Mouse (Mus musculus): Measurements from ENCODE around the gene Haus3. TPM values are rescaled to one million over a fixed set of nuclear protein-coding genes. Genes with fewer than 3 reads are reported as not detected.
A peak's percentile ranks its signal among the peaks of the same experiment; 100 is the strongest.

The Haus3 gene
- polyA plus RNA-seq, 1 experiment from 2014 or later, result 14.2 TPM

DNA sequence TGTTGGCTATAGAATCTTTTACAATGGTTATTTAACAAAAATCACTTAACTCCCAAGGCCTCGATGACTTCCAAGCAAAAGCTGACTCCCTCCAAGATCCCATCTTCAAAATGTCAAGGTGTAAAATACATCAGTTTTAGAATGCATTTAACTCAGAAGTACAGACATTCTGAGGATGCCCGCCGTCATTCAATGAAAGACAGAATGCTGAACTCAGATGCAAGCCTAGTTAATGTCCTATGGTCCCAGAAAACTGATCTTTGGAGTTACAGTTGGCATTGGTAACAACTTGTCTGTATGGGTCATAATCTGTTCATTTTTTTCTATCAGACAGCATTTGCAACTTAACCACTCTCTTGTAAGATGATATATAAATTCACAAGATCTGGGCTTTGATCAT is 627 bp upstream of the Haus3 start:
- Histone ChIP-seq H3K4me2 (ENCODE audit: low read length) (peak overlapping the region; percentile 80), H3K9me3 (ENCODE audit: control insufficient read depth, low read length) (no peaks in the 10 kb centered on the region), H3K9ac (ENCODE audit: low read depth, low read length) (peak overlapping the region; percentile 72), H3K4me1 (ENCODE audit: control insufficient read depth, insufficient read depth, low read depth, low read length) (peaks cover 7% of the 10 kb centered on the region), H3K36me3 (ENCODE audit: control insufficient read depth, insufficient read depth, low read length) (peaks cover 10% of the 10 kb centered on the region; the same call in 1 of the 2 replicates), H3K4me3 (ENCODE audit: low read length) (peak overlapping the region; percentile 75), H3K27me3 (replicated peaks; ENCODE audit: control insufficient read depth, insufficient read depth, low read length) (no peaks in the 10 kb centered on the region), H3K27ac (ENCODE audit: low read depth, low read length) (peak overlapping the region; percentile 89)
- WGBS, result 81% methylated on average over 3 of the region's 3 CpGs
- ATAC-seq, result no peak

DNA sequence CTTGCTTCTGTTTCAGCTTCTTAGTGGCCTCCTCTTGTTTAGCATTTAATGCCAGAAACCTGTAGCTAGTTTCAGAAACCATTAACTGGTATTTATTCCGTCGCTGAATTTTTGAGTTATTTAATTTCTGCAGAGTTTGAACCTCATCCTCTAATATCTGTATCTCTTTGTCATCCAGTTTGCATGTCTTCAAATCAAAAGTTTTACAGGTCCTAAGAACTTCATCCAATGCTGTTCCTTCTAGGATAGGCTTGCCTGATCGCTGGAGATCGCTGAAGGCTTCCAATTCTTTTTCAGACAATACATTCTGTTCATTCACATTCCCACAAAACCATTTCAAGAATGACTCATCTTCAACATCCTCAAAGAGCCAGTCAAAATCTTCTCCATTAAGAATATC is 1.5 kb downstream of the Haus3 start:
- 82% methylated on average over 4 of the region's 4 CpGs for WGBS
- no peaks in the 10 kb centered on the region for H3K36me3 ChIP-seq (ENCODE audit: control insufficient read depth, insufficient read depth, low read length)
- no peak for ATAC-seq
- H3K4me2 ChIP-seq (ENCODE audit: low read length), result no peak overlapping the region
- H3K9me3 ChIP-seq (ENCODE audit: control insufficient read depth, low read length), result no peaks in the 10 kb centered on the region
- H3K27me3 ChIP-seq (replicated peaks; ENCODE audit: control insufficient read depth, insufficient read depth, low read length), result no peaks in the 10 kb centered on the region
- no peak overlapping the region for H3K4me3 ChIP-seq (ENCODE audit: low read length)
- peaks cover 7% of the 10 kb centered on the region for H3K4me1 ChIP-seq (ENCODE audit: control insufficient read depth, insufficient read depth, low read depth, low read length)
- H3K27ac ChIP-seq (ENCODE audit: low read depth, low read length), result no peak overlapping the region
- H3K9ac ChIP-seq (ENCODE audit: low read depth, low read length), result no peak overlapping the region

DNA sequence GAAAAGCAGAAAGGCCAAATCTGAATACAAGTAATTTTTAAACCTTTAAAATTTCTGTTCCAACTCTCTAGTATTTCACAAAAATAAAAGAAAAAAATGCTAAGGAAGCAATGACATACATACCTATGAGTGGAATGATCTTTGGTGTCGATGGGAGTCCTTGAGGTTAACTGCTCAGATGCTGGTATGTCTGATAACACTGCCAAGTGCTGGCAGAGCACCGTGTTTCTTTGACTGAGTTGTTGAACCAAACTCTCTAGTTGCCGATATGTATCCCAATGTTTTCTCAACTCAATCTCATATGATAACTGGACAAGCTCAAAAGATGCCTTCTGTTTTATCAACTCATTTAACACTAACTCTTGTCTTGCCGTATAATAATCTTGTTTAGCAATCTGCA is 3.5 kb downstream of the Haus3 start:
- H3K36me3 ChIP-seq (ENCODE audit: control insufficient read depth, insufficient read depth, low read length), result no peaks in the 10 kb centered on the region
- no peak overlapping the region for H3K9ac ChIP-seq (ENCODE audit: low read depth, low read length)
- no peaks in the 10 kb centered on the region for H3K9me3 ChIP-seq (ENCODE audit: control insufficient read depth, low read length)
- no peaks in the 10 kb centered on the region for H3K27me3 ChIP-seq (replicated peaks; ENCODE audit: control insufficient read depth, insufficient read depth, low read length)
- no peak overlapping the region; the same call in 1 of the 2 replicates for H3K4me2 ChIP-seq (ENCODE audit: low read length)
- no peak overlapping the region for H3K4me3 ChIP-seq (ENCODE audit: low read length)
- no peak overlapping the region for H3K27ac ChIP-seq (ENCODE audit: low read depth, low read length)
- peaks cover 7% of the 10 kb centered on the region for H3K4me1 ChIP-seq (ENCODE audit: control insufficient read depth, insufficient read depth, low read depth, low read length)
- ATAC-seq, result no peak
- 85% methylated on average over 4 of the region's 4 CpGs for WGBS

DNA sequence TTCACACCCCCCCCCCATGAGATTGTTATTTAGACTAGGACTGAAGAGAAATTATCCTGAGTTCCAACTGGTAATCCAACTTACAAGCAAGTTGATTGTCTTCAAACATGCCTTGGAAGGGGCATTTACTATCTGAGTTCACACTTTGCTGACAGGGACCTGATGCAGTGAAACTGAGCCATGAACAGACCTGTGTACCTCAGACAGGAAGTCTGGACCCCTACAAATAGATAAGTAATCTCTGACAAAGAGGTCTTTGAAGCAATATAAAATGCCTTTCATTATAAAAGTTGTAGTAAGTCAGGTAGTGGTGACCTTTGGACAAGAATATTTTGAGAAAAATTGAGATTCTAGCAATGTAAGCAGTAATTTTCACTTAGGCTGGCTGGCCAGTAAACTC is 20.9 kb downstream of the Haus3 start:
- no peaks in the 10 kb centered on the region for H3K36me3 ChIP-seq (ENCODE audit: control insufficient read depth, insufficient read depth, low read length)
- H3K9ac ChIP-seq (ENCODE audit: low read depth, low read length), result no peak overlapping the region
- no peaks in the 10 kb centered on the region for H3K9me3 ChIP-seq (ENCODE audit: control insufficient read depth, low read length)
- H3K27ac ChIP-seq (ENCODE audit: low read depth, low read length), result no peak overlapping the region
- ATAC-seq, result no peak
- H3K4me1 ChIP-seq (ENCODE audit: control insufficient read depth, insufficient read depth, low read depth, low read length), result no peaks in the 10 kb centered on the region
- H3K4me3 ChIP-seq (ENCODE audit: low read length), result no peak overlapping the region
- H3K27me3 ChIP-seq (replicated peaks; ENCODE audit: control insufficient read depth, insufficient read depth, low read length), result no peaks in the 10 kb centered on the region
- no peak overlapping the region for H3K4me2 ChIP-seq (ENCODE audit: low read length)

DNA sequence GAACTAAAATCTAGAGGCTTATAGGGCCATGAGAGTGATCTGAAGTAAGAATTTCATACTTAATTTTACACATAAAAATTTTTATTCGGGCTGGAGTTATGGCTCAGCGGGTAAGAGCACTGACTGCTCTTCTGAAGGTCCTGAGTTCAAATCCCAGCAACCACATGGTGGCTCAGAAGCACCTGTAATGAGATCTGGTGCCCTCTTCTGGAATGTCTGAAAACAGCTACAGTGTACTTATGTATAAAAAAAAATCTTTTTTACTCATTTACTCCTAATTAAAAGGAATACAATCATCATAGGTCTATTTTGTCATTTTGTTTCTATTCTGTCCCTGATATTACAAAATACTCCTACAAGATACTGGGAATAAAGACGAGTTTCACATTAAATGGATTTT is 21.8 kb downstream of the Haus3 start:
- Histone ChIP-seq H3K9me3 (ENCODE audit: control insufficient read depth, low read length) (no peaks in the 10 kb centered on the region), H3K4me2 (ENCODE audit: low read length) (no peak overlapping the region), H3K4me3 (ENCODE audit: low read length) (no peak overlapping the region), H3K9ac (ENCODE audit: low read depth, low read length) (no peak overlapping the region), H3K27ac (ENCODE audit: low read depth, low read length) (no peak overlapping the region), H3K27me3 (replicated peaks; ENCODE audit: control insufficient read depth, insufficient read depth, low read length) (no peaks in the 10 kb centered on the region), H3K36me3 (ENCODE audit: control insufficient read depth, insufficient read depth, low read length) (no peaks in the 10 kb centered on the region), H3K4me1 (ENCODE audit: control insufficient read depth, insufficient read depth, low read depth, low read length) (no peaks in the 10 kb centered on the region)
- ATAC-seq, result no peak
- 94% methylated on average over 3 of the region's 3 CpGs for WGBS

DNA sequence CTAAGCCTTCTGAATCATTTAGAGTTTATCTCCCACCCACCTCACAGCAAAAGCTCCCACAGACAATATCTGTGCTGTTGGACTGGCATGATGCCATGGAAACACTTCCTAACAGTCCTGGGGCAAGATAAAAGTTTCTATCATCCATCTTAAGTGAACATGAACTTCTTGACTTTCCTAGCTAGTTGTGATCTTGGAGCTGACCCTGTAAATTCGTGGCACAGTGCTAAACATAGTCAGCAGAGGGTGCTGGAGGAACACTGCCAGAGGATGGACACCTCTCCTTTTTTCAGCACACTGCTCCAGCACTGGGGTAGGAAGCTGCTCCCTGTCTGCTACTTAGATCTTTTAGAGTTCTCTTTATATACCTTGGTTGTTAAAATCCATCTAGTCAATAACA is 29.6 kb downstream of the Haus3 start:
- no peaks in the 10 kb centered on the region for H3K36me3 ChIP-seq (ENCODE audit: control insufficient read depth, insufficient read depth, low read length)
- 7% methylated on average over 1 of the region's 1 CpGs for whole genome bisulfite sequencing
- H3K4me2 ChIP-seq (ENCODE audit: low read length), result no peak overlapping the region
- H3K4me3 ChIP-seq (ENCODE audit: low read length), result no peak overlapping the region
- H3K9me3 ChIP-seq (ENCODE audit: control insufficient read depth, low read length), result no peaks in the 10 kb centered on the region
- H3K9ac ChIP-seq (ENCODE audit: low read depth, low read length), result no peak overlapping the region
- H3K27me3 ChIP-seq (replicated peaks; ENCODE audit: control insufficient read depth, insufficient read depth, low read length), result no peaks in the 10 kb centered on the region
- H3K4me1 ChIP-seq (ENCODE audit: control insufficient read depth, insufficient read depth, low read depth, low read length), result no peaks in the 10 kb centered on the region
- H3K27ac ChIP-seq (ENCODE audit: low read depth, low read length), result no peak overlapping the region
- ATAC-seq, result no peak

DNA sequence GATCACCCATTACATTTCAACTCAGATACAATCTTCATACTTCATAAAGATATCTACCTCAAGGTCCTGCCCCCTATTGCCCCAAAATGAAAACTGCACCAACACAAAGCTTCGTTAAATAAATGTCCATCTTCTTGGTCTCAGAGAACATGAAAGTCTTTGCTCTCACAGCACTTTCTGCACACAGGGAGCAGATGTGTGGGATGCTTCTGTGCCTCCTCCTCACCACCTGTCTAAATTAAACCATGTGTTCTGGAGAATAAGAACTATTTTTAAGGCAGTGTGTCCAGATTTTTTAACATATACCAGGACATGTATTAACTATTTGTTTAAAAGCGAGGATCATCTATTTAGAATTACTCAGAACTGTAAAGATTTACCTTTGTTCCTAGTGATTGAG is 36.6 kb downstream of the Haus3 start:
- no peak for ATAC-seq
- H3K4me1 ChIP-seq (ENCODE audit: control insufficient read depth, insufficient read depth, low read depth, low read length), result no peaks in the 10 kb centered on the region

DNA sequence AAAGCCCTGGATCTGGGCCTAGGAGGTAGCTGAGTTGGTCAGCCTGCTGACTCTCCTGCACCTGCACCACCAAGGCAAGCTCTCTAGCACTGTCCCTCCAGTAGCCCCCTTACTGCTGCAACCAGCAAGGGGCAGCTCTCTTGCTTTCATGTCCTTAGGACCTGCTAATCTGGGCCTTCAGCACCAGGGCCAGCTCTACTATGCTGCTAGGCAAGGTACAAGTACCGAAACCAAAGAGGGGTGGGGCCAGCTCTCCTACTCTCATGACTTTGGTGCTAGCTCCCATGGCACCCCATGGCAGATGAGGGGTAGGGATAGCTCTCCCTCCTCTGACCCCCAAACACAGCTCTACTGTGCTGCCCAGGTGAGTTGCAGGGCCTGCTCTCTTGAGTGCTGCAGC is 45.2 kb downstream of the Haus3 start:
- Histone ChIP-seq H3K9ac (ENCODE audit: low read depth, low read length) (no peak overlapping the region), H3K4me3 (ENCODE audit: low read length) (no peak overlapping the region), H3K9me3 (ENCODE audit: control insufficient read depth, low read length) (no peaks in the 10 kb centered on the region), H3K4me2 (ENCODE audit: low read length) (no peak overlapping the region), H3K27ac (ENCODE audit: low read depth, low read length) (no peak overlapping the region), H3K36me3 (ENCODE audit: control insufficient read depth, insufficient read depth, low read length) (no peaks in the 10 kb centered on the region), H3K27me3 (replicated peaks; ENCODE audit: control insufficient read depth, insufficient read depth, low read length) (no peaks in the 10 kb centered on the region), H3K4me1 (ENCODE audit: control insufficient read depth, insufficient read depth, low read depth, low read length) (no peaks in the 10 kb centered on the region)
- WGBS, result 27% methylated on average over 1 of the region's 1 CpGs
- ATAC-seq, result no peak

More for the DNA sequence above, 36.6 kb downstream of the Haus3 start:
- H3K27ac ChIP-seq (ENCODE audit: low read depth, low read length), result no peak overlapping the region
- 85% methylated on average over 2 of the region's 2 CpGs for WGBS
- no peaks in the 10 kb centered on the region for H3K27me3 ChIP-seq (replicated peaks; ENCODE audit: control insufficient read depth, insufficient read depth, low read length)
- H3K9me3 ChIP-seq (ENCODE audit: control insufficient read depth, low read length), result no peaks in the 10 kb centered on the region
- no peak overlapping the region for H3K9ac ChIP-seq (ENCODE audit: low read depth, low read length)
- no peak overlapping the region for H3K4me3 ChIP-seq (ENCODE audit: low read length)
- H3K4me2 ChIP-seq (ENCODE audit: low read length), result no peak overlapping the region
- H3K36me3 ChIP-seq (ENCODE audit: control insufficient read depth, insufficient read depth, low read length), result no peaks in the 10 kb centered on the region

DNA sequence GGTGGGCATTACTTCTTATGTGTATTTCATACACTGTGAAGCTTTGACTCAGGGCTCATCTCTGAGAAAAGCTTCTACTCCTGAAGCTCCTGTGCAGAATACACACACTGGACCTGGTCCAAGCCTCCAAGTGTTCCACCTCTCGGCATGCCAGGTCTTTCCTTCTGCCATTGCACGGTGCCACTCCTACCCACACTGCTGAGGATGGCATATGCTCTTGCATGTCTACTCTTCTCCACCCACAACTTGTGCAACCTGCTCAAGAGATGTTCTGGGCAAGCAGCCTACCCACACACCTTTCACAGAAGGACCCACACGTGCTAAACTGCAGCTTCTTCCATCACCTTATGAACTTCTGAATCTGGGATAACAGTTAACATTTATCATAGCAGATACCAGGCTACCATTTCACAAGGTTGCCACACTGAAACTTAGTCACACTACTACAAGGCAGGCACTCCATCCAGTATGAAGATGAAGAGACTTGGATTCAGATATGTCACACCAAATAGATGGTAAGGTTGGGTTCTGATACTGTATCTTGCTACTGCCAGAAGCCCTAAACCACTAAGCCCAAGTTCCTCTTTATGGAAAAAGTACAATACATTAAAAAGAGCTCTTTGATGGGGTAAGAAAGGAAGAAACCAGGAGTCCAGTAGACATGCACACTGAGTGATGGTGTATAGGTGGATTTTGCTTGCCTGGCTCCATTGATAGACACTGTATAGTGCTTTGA is 50.0 kb downstream of the Haus3 start:
- Histone ChIP-seq H3K36me3 (ENCODE audit: control insufficient read depth, insufficient read depth, low read length) (no peaks in the 10 kb centered on the region), H3K4me2 (ENCODE audit: low read length) (no peak overlapping the region), H3K4me1 (ENCODE audit: control insufficient read depth, insufficient read depth, low read depth, low read length) (no peaks in the 10 kb centered on the region), H3K27me3 (replicated peaks; ENCODE audit: control insufficient read depth, insufficient read depth, low read length) (no peaks in the 10 kb centered on the region), H3K27ac (ENCODE audit: low read depth, low read length) (no peak overlapping the region), H3K9ac (ENCODE audit: low read depth, low read length) (no peak overlapping the region), H3K9me3 (ENCODE audit: control insufficient read depth, low read length) (no peaks in the 10 kb centered on the region), H3K4me3 (ENCODE audit: low read length) (no peak overlapping the region)
- WGBS, result 78% methylated on average over 3 of the region's 3 CpGs
- no peak for ATAC-seq
